Mouse (Mus musculus) kidney, adult 18-20 months (tissue): Measurements from ENCODE around the gene Plekhn1.

ENCODE experiments used
- DNase-seq: peaks from one replicate; pipeline ENCODE4 v3.0.0; 2021

The Plekhn1 gene

GRCm38 (mm10) chr4:156209963-156210635, 24.6 kb downstream of the Plekhn1 start:
- DNase-seq, result no peak

DNA sequence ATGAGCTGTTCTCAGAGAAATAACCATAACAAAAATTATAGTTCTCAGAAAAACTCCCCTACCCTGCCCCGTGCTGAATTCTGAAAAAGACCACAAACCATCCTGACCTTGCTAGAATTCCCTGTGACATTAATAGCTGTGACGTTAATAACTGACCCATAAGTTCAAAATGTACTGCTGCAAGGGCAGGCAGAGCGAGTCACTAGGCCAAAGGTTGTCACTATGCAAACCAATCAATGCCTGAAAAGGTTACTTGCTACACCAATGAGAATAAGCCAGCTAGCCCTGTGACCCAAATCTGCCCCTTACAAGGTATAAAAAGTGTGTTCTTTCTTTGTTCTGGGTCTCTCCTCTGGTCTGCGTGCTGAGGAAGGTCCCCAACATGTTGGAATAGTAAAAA, 25.8 kb downstream of the Plekhn1 start:
- DNase-seq, result no peak

- DNase-seq, result peak; percentile 31
Measured at GRCm38 (mm10) chr4:156203413-156204131, 31.1 kb downstream of the Plekhn1 start.

DNA sequence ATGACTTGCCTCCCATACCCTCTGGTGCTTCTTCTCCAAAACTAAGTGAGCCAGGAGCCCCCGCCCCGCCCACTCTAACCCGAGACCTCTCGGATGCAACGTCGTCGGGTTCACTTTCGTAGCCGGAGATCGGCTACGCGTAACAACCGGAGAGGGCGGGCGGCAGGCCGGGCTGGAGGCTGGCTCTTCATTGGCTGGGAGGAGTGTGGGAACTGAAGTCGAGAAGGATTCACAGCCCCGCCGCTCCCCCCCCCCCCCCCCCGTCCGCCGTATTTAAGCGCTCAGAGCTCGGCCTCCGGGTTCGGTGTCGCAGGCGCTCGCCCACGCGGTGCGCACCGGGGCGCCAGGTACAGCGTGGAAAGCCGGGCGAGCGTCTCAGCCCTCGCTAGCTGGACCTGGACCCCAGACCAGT, 31.6 kb downstream of the Plekhn1 start, which contains the start of gene AW011738:
TSS of gene AW011738 (plus strand) at position 304 of the 412 bp plus-strand sequence.
- DNase-seq, result peak; percentile 59

DNA sequence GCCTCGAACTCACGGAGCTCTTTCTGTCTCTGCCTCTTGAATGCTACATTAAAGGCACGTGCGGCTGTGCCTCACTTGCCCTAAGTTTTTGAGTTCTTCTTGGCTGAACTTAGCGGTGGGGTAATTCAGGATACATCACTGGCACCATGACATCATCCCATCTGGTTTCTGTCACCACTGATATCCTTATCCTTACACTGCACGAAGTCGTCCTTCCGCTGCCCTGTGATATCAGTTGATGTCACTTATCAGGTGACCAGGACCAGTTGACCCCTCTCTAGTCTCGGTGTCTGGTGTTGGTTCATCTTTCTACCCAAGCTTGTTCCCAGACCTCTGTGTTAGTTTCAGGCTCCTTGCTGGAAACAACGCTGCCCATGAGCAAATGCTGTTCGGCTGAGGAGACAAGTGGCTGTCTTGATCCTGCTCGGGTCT, 32.2 kb downstream of the Plekhn1 start:
- DNase-seq, result no peak

DNA sequence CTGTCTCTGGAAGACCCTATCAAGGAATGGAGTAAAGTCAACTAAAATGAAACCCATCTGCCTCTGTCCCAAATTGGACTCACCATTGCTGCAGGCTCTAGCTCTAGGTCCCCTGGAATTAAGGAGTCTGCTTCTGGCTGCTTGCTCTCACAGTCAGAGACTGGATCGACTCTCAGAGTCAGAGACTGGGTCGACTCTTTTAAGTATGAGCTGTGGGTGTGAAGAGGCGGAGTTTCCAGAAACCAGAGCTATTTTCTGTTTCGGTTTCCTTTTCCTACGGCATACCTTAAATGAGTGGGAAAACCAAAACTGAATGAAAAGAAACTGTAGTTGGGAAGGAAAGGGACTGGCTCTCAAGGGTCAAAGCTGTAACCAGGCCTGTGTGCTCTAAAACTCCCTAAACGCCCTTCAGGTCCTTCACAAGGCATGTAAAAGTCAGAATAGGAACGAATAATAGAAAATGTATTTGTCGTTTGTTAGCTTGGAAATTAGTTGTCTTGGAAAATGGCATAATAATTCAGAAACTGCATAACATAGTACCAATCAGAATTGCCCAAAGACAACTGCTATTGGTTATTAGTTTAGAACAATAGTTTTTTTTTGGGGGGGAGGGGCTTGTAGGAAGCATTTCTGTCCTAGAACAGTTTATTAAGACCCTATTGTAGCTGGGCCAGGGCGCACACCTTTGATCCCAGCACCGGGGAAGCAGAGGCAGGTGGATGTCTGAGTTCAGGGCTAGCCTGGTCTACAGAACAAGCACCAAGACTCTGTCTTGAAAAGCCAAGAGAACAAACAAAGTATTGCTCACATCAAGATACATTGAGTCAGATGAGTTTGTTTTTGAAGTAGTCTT, 33.8 kb downstream of the Plekhn1 start, which contains the start of gene Isg15:
TSS of gene Isg15 (minus strand) at position 196 of the 853 bp plus-strand sequence.
- no peak for DNase-seq

DNA sequence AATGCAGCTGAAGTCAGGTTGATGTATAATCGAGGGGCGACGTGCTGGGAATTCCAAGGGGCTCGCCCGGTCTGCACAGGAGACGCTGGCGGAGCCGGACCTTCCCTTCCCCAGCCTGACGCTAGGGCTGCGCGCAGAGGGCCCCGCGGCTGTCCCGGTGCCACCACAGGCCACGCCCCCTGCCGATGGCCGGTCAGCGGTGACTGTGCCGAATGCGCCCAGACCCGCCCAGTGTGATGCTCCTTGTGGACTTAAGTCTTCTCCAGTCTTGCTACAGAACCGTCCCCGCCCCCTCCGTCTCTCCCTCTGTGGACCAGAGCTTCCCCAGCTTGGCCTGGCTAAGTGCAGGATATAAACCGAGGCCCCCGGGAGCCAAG, 36.8 kb downstream of the Plekhn1 start:
- DNase-seq, result peak; percentile 88

DNA sequence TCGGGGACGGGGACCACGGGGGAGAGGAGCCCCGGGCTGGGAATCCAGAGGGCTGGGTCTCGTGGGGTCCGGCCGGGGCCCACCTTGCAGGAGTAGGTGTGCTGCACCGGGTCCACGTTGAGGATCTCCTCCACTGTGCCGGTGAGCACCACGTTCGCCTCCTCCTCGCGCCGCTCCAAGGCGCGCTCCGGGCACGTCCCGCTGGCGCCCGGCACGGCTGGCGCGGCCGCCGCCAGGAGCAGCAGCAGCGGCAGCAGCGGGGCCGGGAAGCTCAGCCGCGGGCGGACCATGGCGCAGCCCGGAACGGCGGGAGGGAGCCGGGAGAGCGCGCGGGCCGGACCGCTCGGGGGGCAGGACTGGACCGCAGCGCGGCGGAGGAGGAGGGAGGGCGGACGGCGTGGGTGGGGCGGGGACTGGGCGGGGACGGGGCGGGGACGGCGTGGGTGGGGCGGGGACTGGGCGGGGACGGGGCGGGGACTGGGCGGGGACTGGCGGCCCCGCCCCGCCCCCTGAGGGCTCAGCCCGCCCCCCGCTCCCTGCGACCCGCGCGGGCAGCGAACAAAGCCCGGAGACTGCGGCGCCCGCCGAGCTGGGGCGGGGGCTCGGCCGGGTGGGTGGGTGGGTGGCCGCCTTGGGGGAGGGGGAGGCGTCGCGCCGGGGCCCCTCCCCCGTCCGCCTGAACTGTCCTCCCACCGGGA, 37.4 kb downstream of the Plekhn1 start, which contains the start of gene Agrn:
TSS of gene Agrn (minus strand) at position 358 of the 698 bp plus-strand sequence.
- peak; percentile 78 for DNase-seq

DNA sequence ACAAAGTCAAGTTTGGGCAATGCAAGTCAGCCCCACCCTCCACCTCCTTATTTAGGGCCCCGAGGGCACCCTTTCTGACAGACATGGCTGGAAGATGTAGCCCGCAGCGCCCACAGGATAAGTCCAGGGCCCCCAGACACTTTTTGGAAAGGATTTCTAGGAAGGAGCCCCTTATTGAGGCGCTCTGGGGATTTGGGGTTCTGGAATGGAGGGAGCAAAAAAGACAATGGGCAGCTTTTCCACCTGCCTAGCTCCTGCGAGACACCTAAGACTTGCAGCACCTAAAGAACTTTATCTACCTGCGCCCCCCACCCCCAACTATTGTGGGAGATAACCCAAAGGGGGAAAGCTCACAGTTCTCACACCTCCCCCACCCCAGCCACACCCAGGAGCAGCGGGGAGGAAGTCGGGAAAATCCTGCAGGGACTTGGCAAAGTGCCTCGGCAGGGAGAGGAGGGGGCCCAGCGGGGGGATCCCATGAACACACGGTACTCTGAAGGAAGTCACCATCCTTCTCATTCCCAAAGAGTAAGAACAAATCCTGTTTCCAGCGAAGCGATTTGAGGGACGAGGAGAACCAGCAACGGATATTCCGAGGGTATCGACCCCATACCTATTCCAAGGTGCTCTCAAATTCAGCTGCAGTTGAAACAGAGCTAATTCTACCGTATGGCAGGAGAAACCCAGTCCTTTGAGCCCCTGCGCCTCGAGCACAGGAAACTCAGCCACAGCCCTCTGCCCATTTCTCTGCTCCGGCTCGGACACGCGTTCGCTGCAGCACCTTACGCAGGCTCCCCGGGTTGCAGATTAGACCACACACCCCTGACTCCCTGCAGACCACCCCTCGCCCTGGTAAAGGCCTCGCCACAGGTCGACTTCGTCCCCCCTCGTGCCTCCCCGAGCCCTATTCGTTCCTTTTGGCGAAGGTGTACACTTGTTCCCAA, 38.5 kb downstream of the Plekhn1 start:
- DNase-seq, result peak; percentile 58

GRCm38 (mm10) chr4:156194346-156194745, 40.3 kb downstream of the Plekhn1 start:
- no peak for DNase-seq

- DNase-seq, result no peak
Measured at GRCm38 (mm10) chr4:156193906-156194305, 40.8 kb downstream of the Plekhn1 start.

DNA sequence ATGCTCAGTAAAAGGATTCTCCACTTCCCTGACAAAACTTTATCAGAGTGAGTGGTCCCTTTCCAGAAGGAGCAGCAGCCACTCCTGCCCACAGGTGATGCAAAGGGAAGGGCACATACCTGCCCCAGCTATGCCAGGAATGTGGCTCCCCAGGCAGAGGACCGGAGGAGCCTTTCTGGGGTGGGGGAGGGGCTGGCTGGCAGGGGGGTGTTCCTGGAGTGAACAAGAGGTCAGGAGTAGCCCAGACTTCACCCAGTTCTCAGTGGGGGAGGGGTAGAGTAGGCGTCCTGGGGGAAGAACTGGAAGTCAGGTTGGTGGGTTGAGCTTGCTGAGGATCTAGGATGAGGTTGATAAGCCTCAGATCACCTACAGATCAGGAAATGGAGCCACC, 41.5 kb downstream of the Plekhn1 start:
- DNase-seq, result peak; percentile 52

DNA sequence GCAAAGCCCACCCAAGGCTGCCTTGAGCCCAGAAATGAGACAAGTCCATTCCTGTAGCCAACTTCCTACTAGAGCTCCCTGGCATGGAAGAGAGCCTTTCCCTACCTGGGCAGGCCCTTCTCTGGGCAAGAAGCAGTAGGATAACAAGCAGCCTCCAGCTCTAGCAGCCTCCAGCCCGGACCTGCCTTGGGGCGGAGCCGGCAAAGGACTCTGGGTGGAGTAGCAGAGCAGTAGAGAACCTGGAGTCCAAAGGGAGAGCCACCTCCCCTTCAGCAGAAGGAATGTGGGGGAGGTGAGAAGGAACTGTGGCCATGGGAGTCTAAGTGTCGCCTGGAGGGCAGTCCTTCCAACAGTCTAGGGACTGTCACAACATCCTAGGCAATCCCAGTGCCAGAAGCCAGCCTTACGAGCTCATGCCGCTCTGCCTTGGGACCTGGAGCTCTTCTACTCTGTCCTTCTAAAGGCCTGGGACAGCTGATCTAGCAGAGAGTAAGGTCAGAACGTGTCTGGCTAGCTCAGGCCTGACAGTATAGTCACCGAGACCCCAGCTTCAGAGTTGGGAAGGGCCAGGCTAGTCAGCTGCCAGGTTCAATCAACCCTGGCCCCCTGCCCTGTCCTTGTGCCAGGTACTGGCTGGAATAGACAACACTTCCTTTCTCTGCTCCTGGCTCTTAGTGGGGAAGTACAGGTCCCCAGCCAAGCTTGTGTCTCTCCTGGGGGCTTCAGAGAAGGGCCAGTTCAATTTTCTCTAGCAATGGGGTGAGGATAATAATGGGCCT, 42.0 kb downstream of the Plekhn1 start:
- peak; percentile 80 for DNase-seq

GRCm38 (mm10) chr4:156188811-156189323, 45.8 kb downstream of the Plekhn1 start:
- peak; percentile 60 for DNase-seq

- no peak for DNase-seq
Measured at GRCm38 (mm10) chr4:156188162-156188810, 46.4 kb downstream of the Plekhn1 start.

DNA sequence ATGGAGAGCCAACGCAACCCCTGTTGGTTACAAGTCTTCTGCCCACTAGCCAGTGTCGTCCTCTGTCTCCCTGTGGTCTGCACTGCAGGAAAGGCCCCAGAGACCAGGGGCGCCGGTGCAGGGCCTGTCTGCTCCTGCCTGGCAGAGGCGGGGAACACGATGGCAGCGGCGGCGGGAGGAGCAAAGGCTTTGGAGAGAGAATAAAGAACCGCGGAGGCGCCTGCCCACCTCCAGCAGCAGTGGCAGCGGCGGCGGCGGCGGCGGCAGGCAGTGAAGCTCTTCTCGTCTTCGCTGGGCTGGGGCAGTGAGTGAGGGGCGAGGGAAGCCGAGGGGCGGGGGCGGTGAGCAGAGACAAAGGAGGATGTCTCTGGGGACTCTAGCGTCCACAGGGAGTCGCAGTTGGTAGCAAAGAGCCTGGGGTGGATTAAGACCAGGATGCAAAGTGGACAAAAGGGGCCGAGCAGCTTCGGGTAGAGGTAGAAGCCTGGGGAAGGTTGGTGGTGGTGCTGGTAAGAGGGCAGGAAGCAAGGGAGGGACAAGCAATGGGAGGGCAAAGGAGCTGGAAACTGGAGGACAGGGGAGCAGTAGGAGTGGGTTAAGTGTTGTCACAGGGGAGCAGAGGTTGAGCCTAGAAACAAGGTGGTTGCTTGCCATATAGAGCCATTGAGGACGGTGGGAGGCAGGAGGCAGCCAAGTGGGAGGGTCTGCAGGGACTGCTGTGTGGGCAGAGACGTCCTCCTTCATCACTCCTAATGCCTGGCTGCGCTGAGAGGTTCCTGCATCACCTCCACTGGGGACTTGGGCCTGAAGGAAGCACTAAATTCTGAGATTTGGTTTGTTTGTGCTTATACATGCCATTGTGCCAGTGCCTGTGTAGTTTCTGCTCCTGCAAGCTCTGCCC, 48.5 kb downstream of the Plekhn1 start:
- DNase-seq, result no peak

- DNase-seq, result no peak
Measured at GRCm38 (mm10) chr4:156185456-156185949, 49.2 kb downstream of the Plekhn1 start.

DNA sequence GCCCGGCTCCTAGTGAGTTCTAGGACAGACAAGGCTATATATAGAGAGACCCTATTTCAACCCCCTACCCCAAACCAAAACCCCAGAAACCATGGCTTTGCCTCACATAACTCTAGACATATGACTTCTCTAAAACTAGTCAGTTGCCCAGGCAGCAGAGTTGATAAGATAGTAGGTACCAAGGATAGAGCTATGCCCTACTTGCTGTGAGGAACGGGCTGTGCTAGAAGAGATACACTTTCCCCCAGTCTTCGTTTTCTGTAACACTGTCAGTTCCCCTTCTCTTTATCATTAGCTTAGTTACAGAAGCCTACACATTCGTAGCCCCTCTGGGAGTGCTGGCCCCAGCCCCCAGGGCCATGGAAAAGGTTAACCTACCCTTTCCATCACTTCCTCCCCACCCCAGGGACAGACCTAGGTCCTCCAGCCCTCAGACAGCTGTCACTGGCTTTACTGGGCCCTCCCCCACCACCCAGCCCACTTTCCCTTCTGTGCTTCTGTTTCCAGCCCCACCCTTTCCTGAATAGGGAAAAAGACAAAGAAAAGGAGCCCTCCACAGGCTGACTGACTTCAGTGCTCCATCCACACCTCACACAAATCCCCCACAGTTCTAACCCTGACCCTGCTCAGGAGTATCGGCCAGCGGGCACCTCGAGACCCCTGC, 50.2 kb downstream of the Plekhn1 start:
- no peak for DNase-seq
